Mouse (Mus musculus): ENCODE measurements around the gene Tomm34. TPM values are rescaled to one million over a fixed set of nuclear protein-coding genes. Genes with fewer than 3 reads are reported as not detected.

Gene Tomm34
- total and polyA plus RNA-seq, 3 experiments = 25.6 to 40.7 (median 26.8) TPM

- H3K27ac ChIP-seq (ENCODE audit: insufficient read depth, low read depth) = no peak overlapping the region; the same call in 1 of the 2 replicates
- in situ Hi-C loops (cut with MboI; ENCODE audit: low pct_ligation_motif_present, low pct_unique_long_range_greater_than_20kb, low sequenced_read_pairs) = no loop called here
- DNase-seq (ENCODE audit: extremely low read depth) = no peak
- H3K79me2 ChIP-seq (replicated peaks; ENCODE audit: control insufficient read depth, extremely low read depth, insufficient read depth, poor library complexity, severe bottlenecking) = peaks cover 53% of the 10 kb centered on the region
- H3K36me3 ChIP-seq (replicated peaks in 1 of 2; ENCODE audit: control insufficient read depth in 1 of 2, insufficient read depth in 1 of 2, low read length in 1 of 2) = peaks cover 37 to 64% of the 10 kb centered on the region in 2 experiments
- no peak for TF ChIP-seq USF1 (IDR thresholded peaks at IDR 0.05; ENCODE audit: low read depth, low read length)
- TF ChIP-seq TCF12 (IDR thresholded peaks at IDR 0.05; ENCODE audit: low read depth, low read length) = no peak
- no peak for TF ChIP-seq ZNF384 (IDR thresholded peaks at IDR 0.05; ENCODE audit: low read depth, low read length)
- no peak for TF ChIP-seq NELFE (IDR thresholded peaks at IDR 0.05; ENCODE audit: low read depth, low read length)
- no peak for TF ChIP-seq MAZ (IDR thresholded peaks at IDR 0.05; ENCODE audit: low read depth, low read length)
- TF ChIP-seq UBTF (IDR thresholded peaks at IDR 0.05; ENCODE audit: low read depth, low read length) = no peak
- no peak for TF ChIP-seq ELF1 (IDR thresholded peaks at IDR 0.05; ENCODE audit: low read depth, low read length)
- no peak for TF ChIP-seq JUND (conservative IDR thresholded peaks at IDR 0.05; ENCODE audit: low read depth, low read length)
- TF ChIP-seq RCOR1 (conservative IDR thresholded peaks at IDR 0.05; ENCODE audit: low read depth, low read length) = no peak
- H3K9me3 ChIP-seq (replicated peaks; ENCODE audit: low read length) = no peaks in the 10 kb centered on the region
- no peak overlapping the region for H3K9ac ChIP-seq (ENCODE audit: insufficient read depth, low read depth)
- no peak overlapping the region for H3K4me2 ChIP-seq (ENCODE audit: insufficient read depth, low read depth, poor library complexity, severe bottlenecking)
- dilution Hi-C loops (cut with MboI; ENCODE audit: extremely low pct_ligation_motif_present, extremely low pct_unique_long_range_greater_than_20kb, low sequenced_read_pairs) = no loop called here
- H3K27me3 ChIP-seq (replicated peaks) = no peaks in the 10 kb centered on the region
- H3K4me1 ChIP-seq (ENCODE audit: control insufficient read depth in 1 of 2, insufficient read depth in 2 of 2) = peaks cover 12 to 86% of the 10 kb centered on the region in 2 experiments
- H3K4me3 ChIP-seq (replicated peaks in 1 of 3; ENCODE audit: low read depth in 2 of 3, low read length in 2 of 3, poor library complexity in 1 of 3) = no peak overlapping the region
Observed at GRCm38 (mm10) chr2:164081577-164081976, 10.6 kb upstream of the Tomm34 start.

GRCm38 (mm10) chr2:164079488-164079887 is 8.5 kb upstream of the Tomm34 start:
- peaks cover 30 to 55% of the 10 kb centered on the region in 2 experiments for H3K36me3 ChIP-seq (replicated peaks in 1 of 2; ENCODE audit: control insufficient read depth in 1 of 2, insufficient read depth in 1 of 2, low read length in 1 of 2)
- no peak overlapping the region for H3K27ac ChIP-seq (ENCODE audit: insufficient read depth, low read depth)

DNA sequence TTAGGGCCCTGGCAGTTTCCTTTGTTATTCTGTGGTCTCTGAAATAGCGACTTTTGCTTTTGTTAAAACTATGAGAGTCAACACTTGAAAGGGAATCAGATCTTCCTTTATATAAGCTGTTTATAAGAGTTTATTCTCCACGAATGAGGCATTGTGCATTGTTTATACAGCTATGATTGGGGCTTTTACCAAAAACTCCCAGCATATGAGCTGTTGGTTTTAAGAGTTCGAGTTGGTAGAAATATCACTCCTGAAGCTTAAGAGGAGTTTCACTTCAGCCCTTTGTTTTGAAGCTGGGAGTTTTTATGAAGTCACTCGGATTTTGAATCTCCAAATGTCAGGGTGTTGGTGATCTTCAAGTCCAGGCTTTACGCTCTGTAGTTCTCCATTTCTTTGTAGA is 6.9 kb upstream of the Tomm34 start:
- Histone ChIP-seq H3K27me3 (replicated peaks) (no peaks in the 10 kb centered on the region), H3K4me2 (ENCODE audit: insufficient read depth, low read depth, poor library complexity, severe bottlenecking) (peak overlapping the region; percentile 74), H3K4me1 (ENCODE audit: control insufficient read depth in 1 of 2, insufficient read depth in 2 of 2) (peaks cover 11 to 69% of the 10 kb centered on the region in 2 experiments), H3K9ac (ENCODE audit: insufficient read depth, low read depth) (peak overlapping the region; percentile 68), H3K4me3 (replicated peaks in 1 of 3; ENCODE audit: low read depth in 2 of 3, low read length in 2 of 3, poor library complexity in 1 of 3) (peak overlapping the region in 2 of 3 experiments; percentile 11 to 28), H3K9me3 (replicated peaks; ENCODE audit: low read length) (no peaks in the 10 kb centered on the region), H3K36me3 (replicated peaks in 1 of 2; ENCODE audit: control insufficient read depth in 1 of 2, insufficient read depth in 1 of 2, low read length in 1 of 2) (peaks cover 26 to 47% of the 10 kb centered on the region in 2 experiments), H3K27ac (ENCODE audit: insufficient read depth, low read depth) (no peak overlapping the region), H3K79me2 (replicated peaks; ENCODE audit: control insufficient read depth, extremely low read depth, insufficient read depth, poor library complexity, severe bottlenecking) (peaks cover 65% of the 10 kb centered on the region)
- no peak for DNase-seq (ENCODE audit: extremely low read depth)
- TF ChIP-seq CHD1 (IDR thresholded peaks at IDR 0.05; ENCODE audit: low read depth, low read length) (peak; percentile 36; the same call in 1 of the 2 replicates), IRF4 (IDR thresholded peaks at IDR 0.05; ENCODE audit: low read depth, low read length) (0 out of 2 replicates have a peak, but pooled peaks have one; percentile 27), BHLHE40 (IDR thresholded peaks at IDR 0.05; ENCODE audit: low read depth, low read length) (0 out of 2 replicates have a peak, but pooled peaks have one; percentile 9), EP300 (IDR thresholded peaks at IDR 0.05; ENCODE audit: low read length) (peak; percentile 56; the same call in 1 of the 2 replicates), TBP (conservative IDR thresholded peaks at IDR 0.05; ENCODE audit: low read depth, low read length) (no peak), MXI1 (IDR thresholded peaks at IDR 0.05; ENCODE audit: low read depth, low read length) (no peak), KAT2A (IDR thresholded peaks at IDR 0.05; ENCODE audit: insufficient replicate concordance, low read length) (no peak), MAX (IDR thresholded peaks at IDR 0.05; ENCODE audit: low read length) (no peak), SMC3 (IDR thresholded peaks at IDR 0.05; ENCODE audit: low read depth, low read length) (no peak)
- dilution Hi-C loops (cut with MboI; ENCODE audit: extremely low pct_ligation_motif_present, extremely low pct_unique_long_range_greater_than_20kb, low sequenced_read_pairs) (no loop called here), in situ Hi-C loops (cut with MboI; ENCODE audit: low pct_ligation_motif_present, low pct_unique_long_range_greater_than_20kb, low sequenced_read_pairs) (no loop called here)

More at GRCm38 (mm10) chr2:164079488-164079887, 8.5 kb upstream of the Tomm34 start:
- H3K9ac ChIP-seq (ENCODE audit: insufficient read depth, low read depth) = no peak overlapping the region
- H3K79me2 ChIP-seq (replicated peaks; ENCODE audit: control insufficient read depth, extremely low read depth, insufficient read depth, poor library complexity, severe bottlenecking) = peaks cover 60% of the 10 kb centered on the region
- in situ Hi-C loops (cut with MboI; ENCODE audit: low pct_ligation_motif_present, low pct_unique_long_range_greater_than_20kb, low sequenced_read_pairs) (no loop called here), dilution Hi-C loops (cut with MboI; ENCODE audit: extremely low pct_ligation_motif_present, extremely low pct_unique_long_range_greater_than_20kb, low sequenced_read_pairs) (no loop called here)
- no peaks in the 10 kb centered on the region for H3K9me3 ChIP-seq (replicated peaks; ENCODE audit: low read length)
- no peak overlapping the region for H3K4me2 ChIP-seq (ENCODE audit: insufficient read depth, low read depth, poor library complexity, severe bottlenecking)
- TF ChIP-seq PAX5 (IDR thresholded peaks at IDR 0.05; ENCODE audit: low read length) (no peak), BHLHE40 (IDR thresholded peaks at IDR 0.05; ENCODE audit: low read depth, low read length) (no peak), MXI1 (IDR thresholded peaks at IDR 0.05; ENCODE audit: low read depth, low read length) (no peak), TBP (conservative IDR thresholded peaks at IDR 0.05; ENCODE audit: low read depth, low read length) (no peak), MEF2A (IDR thresholded peaks at IDR 0.05; ENCODE audit: borderline replicate concordance, low read depth, low read length) (no peak)
- no peak for DNase-seq (ENCODE audit: extremely low read depth)
- no peak overlapping the region for H3K4me3 ChIP-seq (replicated peaks in 1 of 3; ENCODE audit: low read depth in 2 of 3, low read length in 2 of 3, poor library complexity in 1 of 3)
- H3K4me1 ChIP-seq (ENCODE audit: control insufficient read depth in 1 of 2, insufficient read depth in 2 of 2) = peaks cover 14 to 72% of the 10 kb centered on the region in 2 experiments
- H3K27me3 ChIP-seq (replicated peaks) = no peaks in the 10 kb centered on the region
